Mouse (Mus musculus) cerebellum, adult 2 months (tissue): ENCODE measurements around the gene Kcnh5.

Source experiments
- CTCF ChIP-seq: fragments of 200-500 bp; IDR thresholded peaks from 2 replicates; pipeline ENCODE4 v1.5.1; 2011; ENCODE audit warnings: low read depth, mild to moderate bottlenecking, control low read depth, low read length, moderate library complexity, borderline replicate concordance; ENCODE audit not compliant: insufficient read depth
- POLR2A ChIP-seq: fragments of 200-500 bp; IDR thresholded peaks from 2 replicates; pipeline ENCODE4 v1.6.1; 2011; ENCODE audit warnings: low read length, control low read depth, borderline replicate concordance; ENCODE audit not compliant: insufficient read depth

GRCm38 (mm10) chr12:75153076-75153568 lies 24.0 kb downstream of the Kcnh5 start:
- TF ChIP-seq CTCF, result no peak
- no peak for TF ChIP-seq POLR2A
